Mouse (Mus musculus) lung, embryonic 15.5 days (tissue): ENCODE measurements around the gene Cand2. TPM values are rescaled to one million over a fixed set of nuclear protein-coding genes. Genes with fewer than 3 reads are reported as not detected.

Experiments
- ATAC-seq: fragments of 200-750 bp; cut with Nextera tagmentation; 2 replicates; pipeline ENCODE4 v1.8.0; 2017; ENCODE audit warnings: moderate number of reproducible peaks, borderline replicate concordance; ENCODE audit not compliant: low FRiP score, low TSS enrichment; ENCODE audit errors: extremely low read depth
- H3K27ac ChIP-seq: fragments of 300-500 bp; sonication (generic); 2 replicates; pipeline ENCODE4 v1.5.1; 2015; ENCODE audit warnings: moderate library complexity, mild to moderate bottlenecking, inconsistent platforms
- H3K27me3 ChIP-seq: fragments of 300-500 bp; sonication (generic); 2 replicates; pipeline ENCODE4 v1.6.1; 2015; ENCODE audit warnings: inconsistent platforms
- H3K36me3 ChIP-seq: fragments of 300-500 bp; sonication (generic); 2 replicates; pipeline ENCODE4 v1.6.1; 2015; ENCODE audit warnings: inconsistent platforms
- H3K4me1 ChIP-seq: fragments of 300-500 bp; sonication (generic); 2 replicates; pipeline ENCODE4 v1.6.1; 2015; ENCODE audit warnings: inconsistent platforms
- H3K4me2 ChIP-seq: fragments of 300-500 bp; sonication (generic); 2 replicates; pipeline ENCODE4 v1.6.1; 2015; ENCODE audit warnings: inconsistent platforms, mild to moderate bottlenecking, moderate library complexity
- H3K4me3 ChIP-seq: fragments of 300-500 bp; sonication (generic); 2 replicates; pipeline ENCODE4 v1.5.1; 2015; ENCODE audit warnings: mild to moderate bottlenecking, inconsistent platforms
- H3K9ac ChIP-seq: fragments of 300-500 bp; sonication (generic); 2 replicates; pipeline ENCODE4 v1.6.1; 2015; ENCODE audit warnings: inconsistent platforms
- H3K9me3 ChIP-seq: fragments of 300-500 bp; sonication (generic); 2 replicates; pipeline ENCODE4 v1.6.1; 2016; ENCODE audit warnings: inconsistent platforms
- WGBS: fragments of 180-500 bp; shearing (Covaris S2); methylation state at CpG from one replicate; pipeline ENCODE4 v1.1.7; 2015; 5-methylcytosine and 5-hydroxymethylcytosine counted together
- polyA plus RNA-seq: library from polyadenylated mRNA; unstranded; fragments of >200 nt; fragmentation: Nextera tagmentation; extraction: Ambion mirVana; gene quantifications from 2 replicates; pipeline ENCODE4 v1.2.1, GENCODE M21; 2015

The Cand2 gene
- polyA plus RNA-seq = 32.0 and 32.1 TPM in 2 replicates

DNA sequence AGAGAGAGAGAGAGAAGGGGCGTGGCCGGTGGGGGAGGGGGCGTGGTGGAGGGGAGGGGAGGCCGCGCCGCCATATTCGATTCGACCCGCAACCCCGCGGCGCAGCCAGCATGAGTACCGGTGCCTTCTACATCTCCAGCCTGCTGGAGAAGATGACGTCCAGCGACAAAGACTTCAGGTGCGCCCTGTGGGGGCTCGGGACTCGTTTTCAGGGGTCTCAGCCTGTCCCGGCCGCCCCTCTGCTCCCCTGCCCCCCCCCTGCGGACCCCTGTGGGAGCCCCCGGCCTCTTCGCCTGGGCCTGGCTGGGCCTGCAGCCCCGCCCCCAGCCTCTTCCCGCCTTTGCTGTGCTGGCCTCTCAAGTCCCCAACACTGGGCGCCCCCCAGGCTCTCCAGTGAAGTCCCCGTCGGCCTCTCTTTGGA is at the start of gene Cand2:
TSS of gene Cand2 (plus strand) at position 38 of the 421 bp plus-strand sequence.
- peak within 1 kb of the TSS; percentile 74 for H3K4me3 ChIP-seq
- H3K4me1 ChIP-seq = peaks cover 25% of the 10 kb centered on the region
- H3K36me3 ChIP-seq = 0 out of 2 replicates have a peak, but pooled peaks cover 7% of the 10 kb centered on the region
- ATAC-seq = peak; percentile 89
- H3K27ac ChIP-seq = peak within 1 kb of the TSS; percentile 79
- H3K9ac ChIP-seq = peak within 1 kb of the TSS; percentile 76
- H3K4me2 ChIP-seq = peak within 1 kb of the TSS; percentile 74
- H3K9me3 ChIP-seq = no peaks in the 10 kb centered on the region
- 0% methylated on average over 21 of the region's 28 CpGs for WGBS
- no peaks in the 10 kb centered on the region for H3K27me3 ChIP-seq

DNA sequence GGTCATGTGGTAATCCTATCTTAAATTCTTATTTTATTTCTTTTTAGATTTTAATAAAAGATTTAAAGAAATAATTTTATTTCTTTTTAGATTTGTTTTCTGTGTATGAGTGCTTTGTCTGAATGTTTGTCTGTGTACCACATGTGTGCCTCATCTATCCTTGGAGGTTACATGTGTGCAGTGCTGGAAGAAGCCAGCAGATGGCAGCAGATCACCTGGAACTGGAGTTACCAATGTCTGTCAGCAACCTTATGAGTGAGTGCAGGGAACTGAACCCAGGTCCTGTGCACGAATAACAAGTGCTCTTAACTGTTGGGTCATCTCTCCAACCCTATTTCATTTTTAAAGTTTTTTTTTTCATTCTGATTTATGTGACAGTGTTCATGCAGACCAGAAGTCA is 47.2 kb upstream of the Cand2 start:
- Histone ChIP-seq H3K4me1 (peaks cover 11% of the 10 kb centered on the region), H3K9ac (no peak overlapping the region), H3K4me2 (no peak overlapping the region), H3K9me3 (no peaks in the 10 kb centered on the region), H3K27ac (no peak overlapping the region), H3K27me3 (no peaks in the 10 kb centered on the region), H3K4me3 (no peak overlapping the region), H3K36me3 (no peaks in the 10 kb centered on the region)
- 72% methylated on average over 1 of the region's 1 CpGs for WGBS
- ATAC-seq = no peak

DNA sequence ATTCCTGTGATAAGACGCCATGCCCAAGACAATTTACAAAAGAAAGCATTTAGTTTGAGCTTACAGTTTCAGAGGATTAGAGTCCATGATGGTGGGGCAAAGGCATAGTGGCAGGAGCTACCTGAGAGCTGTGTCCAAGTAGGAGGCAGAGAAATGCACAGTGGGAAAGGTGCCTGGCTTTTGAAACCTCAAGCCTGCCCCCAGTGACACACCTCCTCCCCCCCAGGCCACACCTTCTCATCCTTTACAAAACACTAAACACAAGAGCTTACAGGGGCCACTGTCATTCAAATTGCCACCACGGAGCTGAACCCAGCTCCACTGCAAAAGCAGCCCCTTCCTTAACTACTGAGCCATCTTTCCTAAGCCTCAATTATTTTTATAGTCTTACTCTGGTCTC is 46.8 kb upstream of the Cand2 start:
- Histone ChIP-seq H3K9ac (no peak overlapping the region), H3K4me1 (peaks cover 11% of the 10 kb centered on the region), H3K4me3 (no peak overlapping the region), H3K36me3 (no peaks in the 10 kb centered on the region), H3K4me2 (no peak overlapping the region), H3K27me3 (no peaks in the 10 kb centered on the region), H3K27ac (no peak overlapping the region), H3K9me3 (no peaks in the 10 kb centered on the region)
- WGBS = 52% methylated on average over 2 of the region's 2 CpGs
- ATAC-seq = no peak

DNA sequence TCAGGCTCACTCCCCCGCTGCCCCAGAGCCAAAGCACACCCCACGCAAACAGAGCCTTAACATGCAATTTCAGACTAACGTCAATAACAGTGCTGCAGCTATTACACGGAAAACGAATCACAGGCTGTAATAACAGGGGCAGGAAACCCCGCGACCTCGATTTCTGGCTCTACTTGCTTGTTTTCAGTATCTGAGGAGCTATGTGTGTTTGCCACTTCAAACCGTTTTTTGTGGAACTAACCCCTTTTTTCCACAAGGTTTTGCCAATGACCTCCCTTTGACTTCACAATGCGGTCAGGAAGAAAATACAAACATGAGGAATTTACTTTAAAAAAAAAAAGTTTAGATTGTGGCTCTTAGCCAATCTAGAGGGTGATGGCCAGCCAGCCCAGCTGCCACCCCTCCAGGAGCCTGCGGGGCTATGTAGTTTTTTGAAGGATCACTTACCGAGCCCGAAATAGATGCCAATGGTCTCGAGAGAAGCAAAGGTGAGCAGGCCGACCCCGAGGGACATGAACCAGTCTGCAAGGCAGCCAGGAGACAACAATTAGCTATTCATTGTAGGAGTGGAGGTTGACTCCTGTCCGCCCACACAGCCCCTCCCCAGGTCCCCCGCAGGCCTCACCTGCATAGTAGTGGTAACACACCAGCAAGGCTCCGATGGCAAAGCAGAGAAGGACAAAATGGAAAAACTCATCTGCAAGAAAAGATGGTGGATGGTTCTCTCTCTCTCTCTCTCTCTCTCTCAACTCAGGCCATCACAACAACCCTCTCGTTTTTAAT is 43.6 kb upstream of the Cand2 start:
- H3K4me2 ChIP-seq = peak overlapping the region; percentile 32

DNA sequence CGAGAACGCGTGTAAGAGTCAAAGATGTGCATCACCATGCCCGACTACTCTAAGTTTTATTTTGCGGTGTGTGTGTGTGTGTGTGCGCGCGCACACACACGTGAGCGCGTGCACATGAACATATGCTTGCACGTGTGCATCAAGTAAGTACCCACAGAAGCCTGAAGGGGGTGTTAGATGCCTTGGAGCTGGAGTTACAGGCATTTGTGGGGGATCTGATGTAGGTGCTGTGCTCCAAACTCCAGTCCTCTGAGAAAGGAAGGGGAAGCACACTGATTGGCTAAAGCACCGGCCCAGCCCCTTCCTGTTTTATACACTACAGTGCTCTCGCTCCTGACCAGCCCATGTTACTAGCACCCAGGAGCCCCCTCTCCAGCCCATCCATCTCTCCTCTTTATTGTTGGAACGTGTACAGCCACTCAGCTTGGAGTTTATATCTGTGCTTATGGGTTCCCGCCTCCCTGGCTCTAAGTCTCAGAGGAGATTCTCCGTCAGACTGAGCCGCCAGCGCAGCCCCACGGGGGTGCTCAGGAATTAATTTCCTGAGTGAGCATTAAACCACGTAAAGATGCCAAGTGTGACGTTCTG is 41.9 kb upstream of the Cand2 start:
- H3K27ac ChIP-seq = no peak overlapping the region
- H3K9me3 ChIP-seq = no peaks in the 10 kb centered on the region
- no peaks in the 10 kb centered on the region for H3K36me3 ChIP-seq
- WGBS = 73% methylated on average over 22 of the region's 22 CpGs
- H3K4me2 ChIP-seq = no peak overlapping the region
- no peak overlapping the region for H3K9ac ChIP-seq
- H3K4me1 ChIP-seq = peaks cover 11% of the 10 kb centered on the region
- H3K4me3 ChIP-seq = no peak overlapping the region
- ATAC-seq = peak; percentile 21; the same call in 1 of the 2 replicates
- H3K27me3 ChIP-seq = no peaks in the 10 kb centered on the region

More for the DNA sequence above, 43.6 kb upstream of the Cand2 start:
- H3K4me1 ChIP-seq = peaks cover 11% of the 10 kb centered on the region
- WGBS = 34% methylated on average over 20 of the region's 20 CpGs
- H3K36me3 ChIP-seq = no peaks in the 10 kb centered on the region
- H3K9me3 ChIP-seq = no peaks in the 10 kb centered on the region
- no peak overlapping the region for H3K4me3 ChIP-seq
- H3K27me3 ChIP-seq = no peaks in the 10 kb centered on the region
- no peak overlapping the region for H3K9ac ChIP-seq
- ATAC-seq = no peak
- H3K27ac ChIP-seq = peak overlapping the region; percentile 37

DNA sequence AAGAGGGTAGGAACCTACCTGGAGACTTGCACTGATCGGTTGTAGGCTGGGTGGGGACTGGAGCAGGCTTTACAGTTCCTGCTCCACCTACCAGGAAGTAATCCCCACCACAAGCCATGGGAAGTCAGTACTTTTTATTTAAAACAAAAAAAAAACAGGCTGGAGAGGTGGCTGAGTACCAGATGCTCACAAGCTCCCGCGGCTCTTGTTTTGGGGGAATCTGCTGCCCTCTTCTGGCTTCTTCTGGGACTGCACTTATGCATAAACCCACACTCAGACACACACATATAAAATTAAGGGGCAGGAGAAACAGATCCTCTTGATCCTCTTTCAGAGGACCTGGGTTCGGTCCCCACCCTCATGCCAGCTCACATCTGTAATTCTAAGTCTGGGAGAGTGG is 39.4 kb upstream of the Cand2 start:
- H3K27me3 ChIP-seq = no peaks in the 10 kb centered on the region

DNA sequence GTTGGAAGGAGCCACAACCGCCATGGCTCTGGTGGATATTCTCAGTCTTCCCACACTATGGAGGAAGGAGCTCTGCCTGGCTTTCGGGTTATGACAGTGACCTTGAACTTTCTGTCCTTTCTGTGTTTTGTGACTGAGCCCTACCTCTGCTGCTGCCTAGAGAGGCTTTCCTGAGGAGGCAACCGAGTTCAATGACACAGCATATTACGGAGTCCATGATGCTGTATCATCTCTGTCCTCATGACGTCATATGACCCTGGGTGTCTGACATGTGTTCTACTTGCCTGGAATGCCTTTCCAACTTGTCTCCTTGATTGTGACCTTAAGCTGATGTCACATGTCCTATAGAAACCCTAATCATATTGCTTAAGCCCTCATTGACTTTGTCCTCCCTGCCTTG is 35.3 kb upstream of the Cand2 start:
- Histone ChIP-seq H3K4me2 (no peak overlapping the region), H3K36me3 (no peaks in the 10 kb centered on the region), H3K9me3 (no peaks in the 10 kb centered on the region), H3K27me3 (no peaks in the 10 kb centered on the region), H3K9ac (no peak overlapping the region), H3K4me1 (no peaks in the 10 kb centered on the region), H3K27ac (no peak overlapping the region), H3K4me3 (no peak overlapping the region)
- no peak for ATAC-seq
- WGBS = 87% methylated on average over 5 of the region's 5 CpGs

More for the DNA sequence above, 39.4 kb upstream of the Cand2 start:
- no peak overlapping the region for H3K4me2 ChIP-seq
- no peaks in the 10 kb centered on the region for H3K9me3 ChIP-seq
- H3K36me3 ChIP-seq = no peaks in the 10 kb centered on the region
- ATAC-seq = no peak
- no peak overlapping the region for H3K27ac ChIP-seq
- peaks cover 11% of the 10 kb centered on the region for H3K4me1 ChIP-seq
- 70% methylated on average over 4 of the region's 4 CpGs for WGBS
- H3K9ac ChIP-seq = no peak overlapping the region
- H3K4me3 ChIP-seq = no peak overlapping the region

DNA sequence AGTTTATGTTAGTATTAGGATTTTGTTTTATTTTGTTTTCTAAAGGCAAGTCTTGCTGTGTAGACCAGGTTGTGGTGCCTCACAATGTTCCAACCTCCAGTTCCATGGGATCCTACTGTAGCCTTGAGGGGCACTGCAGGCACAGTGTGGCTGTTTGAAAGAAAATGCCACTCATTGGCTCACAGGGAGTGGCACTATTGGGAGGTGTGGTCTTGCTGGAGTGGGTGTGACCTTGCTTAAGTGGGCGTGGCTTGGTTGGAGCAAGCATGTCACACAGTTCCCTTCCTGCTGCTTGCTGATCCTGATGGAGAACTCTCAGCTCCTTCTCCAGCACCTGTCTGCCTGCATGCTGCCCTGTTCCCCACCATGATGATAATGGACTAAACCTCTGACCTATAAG is 30.8 kb upstream of the Cand2 start:
- H3K27ac ChIP-seq = no peak overlapping the region
- H3K27me3 ChIP-seq = no peaks in the 10 kb centered on the region
- no peak for ATAC-seq
- H3K9me3 ChIP-seq = no peaks in the 10 kb centered on the region
- no peaks in the 10 kb centered on the region for H3K4me1 ChIP-seq
- H3K4me2 ChIP-seq = no peak overlapping the region
- H3K36me3 ChIP-seq = no peaks in the 10 kb centered on the region
- WGBS = 5% methylated on average over 1 of the region's 1 CpGs
- no peak overlapping the region for H3K4me3 ChIP-seq
- H3K9ac ChIP-seq = no peak overlapping the region

DNA sequence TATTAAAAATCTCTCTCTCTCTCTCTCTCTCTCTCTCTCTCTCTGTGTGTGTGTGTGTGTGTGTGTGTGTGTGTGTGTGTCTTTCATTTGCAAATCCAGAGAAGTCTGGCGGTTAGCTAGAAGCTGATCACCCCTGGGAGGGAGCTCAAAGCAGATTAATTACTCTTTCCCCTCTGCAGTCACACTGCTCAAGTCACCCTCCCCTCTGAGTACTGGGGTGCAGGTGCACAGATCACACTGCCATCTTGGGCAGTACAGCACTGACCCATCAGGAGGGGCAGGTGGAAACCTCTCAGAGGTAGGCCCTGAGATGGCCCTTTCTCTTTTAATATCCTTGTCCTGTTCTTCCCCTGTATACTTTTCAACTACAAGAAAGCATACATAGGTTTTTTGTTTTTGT is 28.0 kb upstream of the Cand2 start:
- WGBS = 50% methylated on average over 1 of the region's 1 CpGs
- Histone ChIP-seq H3K27ac (no peak overlapping the region), H3K27me3 (no peaks in the 10 kb centered on the region), H3K4me3 (no peak overlapping the region), H3K4me2 (no peak overlapping the region), H3K4me1 (no peaks in the 10 kb centered on the region), H3K9ac (no peak overlapping the region), H3K9me3 (no peaks in the 10 kb centered on the region), H3K36me3 (no peaks in the 10 kb centered on the region)
- no peak for ATAC-seq

DNA sequence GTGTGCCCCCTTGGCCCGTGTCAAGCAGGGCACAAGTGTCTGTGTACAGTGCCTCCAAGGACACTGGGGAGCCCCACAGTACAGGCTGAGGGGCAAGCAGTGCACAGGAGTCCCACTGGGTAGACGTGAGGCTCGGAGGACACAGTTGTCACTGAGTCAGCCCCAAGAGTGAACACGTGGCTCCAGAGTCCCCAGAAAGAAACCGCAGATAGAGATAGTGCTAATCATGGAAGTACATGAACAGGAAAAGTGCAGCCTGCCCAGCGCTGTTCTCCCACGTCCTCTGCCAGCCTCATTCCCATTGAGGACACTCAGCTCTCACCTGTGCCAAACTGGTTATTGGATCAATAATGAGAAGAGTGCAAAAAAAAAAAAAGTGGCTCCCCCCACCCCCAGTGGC is 18.8 kb upstream of the Cand2 start:
- H3K9me3 ChIP-seq = no peaks in the 10 kb centered on the region
- no peak overlapping the region for H3K4me2 ChIP-seq
- no peaks in the 10 kb centered on the region for H3K27me3 ChIP-seq
- H3K4me3 ChIP-seq = no peak overlapping the region
- H3K27ac ChIP-seq = no peak overlapping the region
- ATAC-seq = no peak
- H3K4me1 ChIP-seq = peaks cover 9% of the 10 kb centered on the region
- no peak overlapping the region for H3K9ac ChIP-seq
- 63% methylated on average over 7 of the region's 7 CpGs for WGBS
- H3K36me3 ChIP-seq = no peaks in the 10 kb centered on the region

DNA sequence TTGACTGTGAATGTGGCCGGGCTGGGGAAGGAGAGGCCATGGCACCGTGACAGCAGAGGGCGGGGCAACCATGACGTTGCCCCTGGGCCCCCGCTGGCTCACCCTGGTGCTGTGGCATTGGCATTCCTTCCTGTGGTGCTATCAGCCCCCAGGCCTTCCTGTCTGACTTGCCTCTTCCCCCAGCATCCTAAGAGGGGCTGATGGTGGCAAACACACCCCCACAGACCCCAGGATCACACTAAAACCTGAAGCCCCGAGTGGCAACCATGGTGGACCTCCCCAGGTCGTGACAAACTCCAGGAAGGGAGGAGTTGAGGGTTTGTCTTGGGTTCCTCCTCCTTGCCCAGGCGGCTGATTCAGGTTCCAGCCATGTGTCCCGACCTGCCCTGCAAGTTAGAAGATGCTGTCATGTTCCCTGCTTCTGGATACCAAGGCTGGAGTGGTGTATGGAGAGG is 15.3 kb upstream of the Cand2 start:
- H3K27me3 ChIP-seq = no peaks in the 10 kb centered on the region
- no peak overlapping the region for H3K9ac ChIP-seq
- no peak overlapping the region; the same call in 1 of the 2 replicates for H3K27ac ChIP-seq
- 44% methylated on average over 9 of the region's 9 CpGs for WGBS
- H3K4me1 ChIP-seq = peaks cover 34% of the 10 kb centered on the region
- H3K4me2 ChIP-seq = no peak overlapping the region
- H3K4me3 ChIP-seq = no peak overlapping the region
- H3K36me3 ChIP-seq = no peaks in the 10 kb centered on the region
- no peak; the same call in 1 of the 2 replicates for ATAC-seq
- H3K9me3 ChIP-seq = no peaks in the 10 kb centered on the region

DNA sequence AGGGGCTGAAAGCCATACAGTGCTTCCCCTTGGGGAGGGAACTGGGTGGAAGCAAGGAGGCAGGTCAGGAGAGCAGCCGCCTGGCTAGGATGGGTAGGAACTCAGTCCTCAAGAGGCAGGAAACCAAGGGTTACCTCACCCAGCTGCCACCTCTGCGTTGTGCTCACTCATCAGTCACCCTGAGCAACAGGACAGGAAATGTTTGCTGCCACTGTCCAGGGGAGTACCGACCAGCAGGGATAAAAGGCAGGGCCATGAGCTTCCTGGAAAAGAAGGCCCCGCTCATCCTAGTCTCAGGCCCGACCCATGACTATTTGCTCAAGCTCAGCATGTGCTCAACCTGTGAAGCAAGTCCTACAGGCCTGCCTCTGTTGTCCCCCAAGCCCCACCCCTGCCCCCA is 14.9 kb upstream of the Cand2 start:
- no peak overlapping the region; the same call in 1 of the 2 replicates for H3K27ac ChIP-seq
- H3K4me3 ChIP-seq = no peak overlapping the region
- H3K4me1 ChIP-seq = peaks cover 39% of the 10 kb centered on the region
- WGBS = 26% methylated on average over 5 of the region's 5 CpGs
- H3K36me3 ChIP-seq = no peaks in the 10 kb centered on the region
- no peak for ATAC-seq
- H3K9ac ChIP-seq = no peak overlapping the region
- no peaks in the 10 kb centered on the region for H3K27me3 ChIP-seq
- H3K9me3 ChIP-seq = no peaks in the 10 kb centered on the region
- H3K4me2 ChIP-seq = no peak overlapping the region
